Mouse (Mus musculus) testis, postnatal 10 days (tissue): ENCODE results near the gene Gas2l2.

ENCODE experiments used
- DNase-seq: peaks from one replicate; pipeline ENCODE4 v3.0.0; 2021; ENCODE audit warnings: low spot score

The Gas2l2 gene

GRCm38 (mm10) chr11:83394802-83395439 lies 34.3 kb downstream of the Gas2l2 start:
- DNase-seq = no peak

- DNase-seq = no peak
These were observed 36.2 kb downstream of the Gas2l2 start for GRCm38 (mm10) chr11:83393062-83393461.

DNA sequence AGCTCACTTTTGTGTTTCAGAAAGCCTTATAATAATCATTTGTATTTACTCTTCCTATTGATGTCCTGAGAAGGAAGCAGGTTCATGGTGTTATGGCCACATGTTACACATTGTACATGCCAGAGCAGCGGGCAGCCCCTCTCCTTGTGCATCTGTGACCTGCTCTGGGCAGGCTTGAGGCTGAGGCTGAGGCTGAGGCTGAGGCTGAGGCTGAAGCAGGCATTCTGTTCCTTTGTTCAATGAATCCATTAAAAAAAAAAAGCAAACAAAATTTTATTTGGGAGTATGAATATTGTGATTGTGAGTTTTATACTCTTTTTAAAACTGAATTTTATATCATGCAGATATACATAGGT lies 45.7 kb downstream of the Gas2l2 start:
- DNase-seq = no peak

GRCm38 (mm10) chr11:83382876-83383531 lies 46.3 kb downstream of the Gas2l2 start:
- no peak for DNase-seq

GRCm38 (mm10) chr11:83379745-83380341 lies 49.4 kb downstream of the Gas2l2 start:
- no peak for DNase-seq
